Mouse (Mus musculus) thymus, postnatal 25 days (tissue): ENCODE measurements around the gene Smc5.

Experiments used
- DNase-seq: peaks from one replicate; pipeline ENCODE4 v3.0.0; 2022

Smc5 gene

GRCm38 (mm10) chr19:23188986-23189385, 84.7 kb downstream of the Smc5 start:
- DNase-seq = no peak

GRCm38 (mm10) chr19:23187732-23188131, 86.0 kb downstream of the Smc5 start:
- DNase-seq = no peak

GRCm38 (mm10) chr19:23184068-23184467, 89.6 kb downstream of the Smc5 start:
- DNase-seq = no peak

- DNase-seq = no peak
These were observed 90.2 kb downstream of the Smc5 start for GRCm38 (mm10) chr19:23183493-23183892.

- DNase-seq = no peak
These were observed 95.2 kb downstream of the Smc5 start for GRCm38 (mm10) chr19:23178533-23178932.

GRCm38 (mm10) chr19:23175511-23175910, 98.2 kb downstream of the Smc5 start:
- DNase-seq = no peak

- no peak for DNase-seq
These were observed 98.6 kb downstream of the Smc5 start for GRCm38 (mm10) chr19:23175090-23175489.

- no peak for DNase-seq
These were observed 102.6 kb downstream of the Smc5 start for GRCm38 (mm10) chr19:23171136-23171535.

- no peak for DNase-seq
These were observed 103.2 kb downstream of the Smc5 start for GRCm38 (mm10) chr19:23170476-23170875.

- no peak for DNase-seq
These were observed 104.0 kb downstream of the Smc5 start for GRCm38 (mm10) chr19:23169659-23170050.

- no peak for DNase-seq
These were observed 104.6 kb downstream of the Smc5 start for GRCm38 (mm10) chr19:23168899-23169658.

GRCm38 (mm10) chr19:23166550-23167284, 107.0 kb downstream of the Smc5 start:
- no peak for DNase-seq

GRCm38 (mm10) chr19:23164651-23165240, 109.0 kb downstream of the Smc5 start:
- no peak for DNase-seq

GRCm38 (mm10) chr19:23163361-23163760, 110.3 kb downstream of the Smc5 start:
- no peak for DNase-seq

GRCm38 (mm10) chr19:23162877-23163276, 110.8 kb downstream of the Smc5 start:
- no peak for DNase-seq

GRCm38 (mm10) chr19:23162387-23162809, 111.3 kb downstream of the Smc5 start:
- DNase-seq = no peak

- no peak for DNase-seq
These were observed 113.8 kb downstream of the Smc5 start for GRCm38 (mm10) chr19:23159780-23160395.
